In the genomic region with DNA sequence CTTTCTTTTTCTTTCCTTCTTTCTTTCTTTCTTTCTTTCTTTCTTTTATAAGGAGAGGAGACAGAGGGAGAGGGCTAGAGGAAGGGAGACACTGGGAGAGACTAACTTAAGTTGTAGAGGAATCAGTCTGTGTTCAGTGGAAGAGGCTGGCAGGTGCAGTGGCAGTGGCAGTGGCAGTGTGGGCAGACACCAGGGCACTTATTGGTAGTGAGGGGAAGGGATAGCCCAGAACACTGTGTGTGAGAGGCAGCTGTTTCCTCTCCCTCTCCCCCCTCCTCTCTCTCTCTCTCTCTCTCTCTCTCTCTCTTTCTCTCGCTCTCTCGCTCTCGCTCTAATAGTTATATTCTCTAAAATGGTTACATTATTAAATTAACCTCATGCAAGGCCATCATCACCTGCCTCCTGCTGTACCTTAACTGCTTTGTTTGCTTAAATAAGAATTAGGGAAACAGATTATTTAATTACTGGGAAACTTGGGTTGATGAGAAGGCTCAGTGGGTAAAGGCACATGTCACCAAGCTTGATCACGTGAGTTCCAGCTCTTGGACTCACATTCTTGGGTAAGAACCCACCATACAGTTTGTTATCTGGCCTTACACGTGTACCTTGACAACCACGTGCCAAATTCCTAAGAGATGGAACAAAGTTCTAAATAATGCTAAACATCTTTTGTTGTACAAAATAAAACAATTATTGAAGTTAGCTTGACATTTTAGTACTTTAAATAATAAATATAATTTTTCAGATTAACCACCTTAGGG, we compare ENCODE assay signal across 1 mouse cellular context.
TF ChIP-seq lines count a peak whose summit lies in the region.

No protein-coding gene starts in this region.

TF ChIP-seq in CH12.LX, 34 proteins besides CTCF, POLR2A, EP300 and RAD21:
- peak; percentile 88; the same call in 1 of the 2 replicates for TF ChIP-seq MYC (IDR thresholded peaks at IDR 0.05; ENCODE audit: low read depth, low read length)
- no peak for TF ChIP-seq PAX5 (IDR thresholded peaks at IDR 0.05; ENCODE audit: low read length)
- no peak for TF ChIP-seq UBTF (IDR thresholded peaks at IDR 0.05; ENCODE audit: low read depth, low read length)
- no peak for TF ChIP-seq ZNF384 (IDR thresholded peaks at IDR 0.05; ENCODE audit: low read depth, low read length)
- TF ChIP-seq CHD1 (IDR thresholded peaks at IDR 0.05; ENCODE audit: low read depth, low read length) = 0 out of 2 replicates have a peak, but pooled peaks have one; percentile 19
- TF ChIP-seq MXI1 (IDR thresholded peaks at IDR 0.05; ENCODE audit: low read depth, low read length) = peak; percentile 74
- TF ChIP-seq MAX (IDR thresholded peaks at IDR 0.05; ENCODE audit: low read length) = peak; percentile 76
